Mouse (Mus musculus) E14TG2a.4 (cell line): ENCODE results near the gene Adra2c.

ENCODE experiments used
- CTCF ChIP-seq: conservative IDR thresholded peaks from 2 replicates; pipeline ENCODE4 v1.5.1; 2014; ENCODE audit warnings: low read length
- POU5F1 ChIP-seq: IDR thresholded peaks from 2 replicates; pipeline ENCODE4 v1.6.1; 2014; ENCODE audit warnings: low read length, borderline replicate concordance

- TF ChIP-seq CTCF: no peak
- no peak for TF ChIP-seq POU5F1
Observed at GRCm38 (mm10) chr5:35279696-35280001, 1.5 kb downstream of the Adra2c start.
